16 mouse cellular contexts compared by ENCODE assay signal in the genomic region with DNA sequence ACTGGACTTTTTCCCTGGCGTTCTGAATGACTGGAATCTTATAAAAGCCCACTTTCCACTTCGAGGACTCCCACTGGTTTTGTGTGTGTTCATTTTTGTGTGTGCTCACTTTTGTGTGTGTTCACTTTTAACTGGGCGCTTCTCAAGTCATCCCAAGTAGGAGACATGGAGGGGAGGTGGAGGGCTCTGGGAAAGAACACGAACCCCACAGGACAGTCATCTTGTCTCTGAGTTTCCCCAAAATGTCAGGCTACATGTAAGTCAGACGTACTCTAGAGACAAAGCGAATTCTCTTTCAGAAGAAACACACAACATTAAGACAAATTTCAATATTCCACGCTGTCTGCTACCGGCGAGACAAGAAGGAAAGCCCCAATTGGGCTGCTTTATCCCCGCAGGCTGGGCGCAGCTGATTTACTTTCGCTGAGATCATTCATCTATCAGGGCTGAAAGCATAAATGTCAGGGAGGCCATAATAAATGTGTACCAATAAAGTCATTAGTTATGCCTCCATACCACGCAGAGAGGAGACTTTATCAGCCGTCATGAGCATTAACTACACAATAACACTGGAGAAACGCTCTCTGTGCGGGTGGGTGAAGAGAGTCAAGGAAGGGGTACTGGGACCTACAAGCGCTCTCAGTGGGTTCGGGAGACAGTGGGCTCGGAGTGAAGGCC.
DNase-seq lines count a peak whose midpoint lies in the region; ATAC-seq and TF ChIP-seq lines count a peak whose summit lies in the region.
"Had no signal": no experiment of that assay in that cellular context is flagged by ENCODE, and none has a peak within 500 bp of the region (broad histone marks: within the 10 kb centered on the region; RNA-seq: fewer than 3 reads in every experiment).

No protein-coding gene starts in this region.

- H3K36me3 ChIP-seq in intestine, embryonic 14.5 days (ENCODE audit: control insufficient read depth, insufficient read depth, low read length), result no peaks in the 10 kb centered on the region
- no peaks in the 10 kb centered on the region for H3K36me3 ChIP-seq in intestine, postnatal 0 days (ENCODE audit: control insufficient read depth, insufficient read depth)
- no peaks in the 10 kb centered on the region for H3K36me3 ChIP-seq in forebrain, embryonic 15.5 days
- no peaks in the 10 kb centered on the region for H3K36me3 ChIP-seq in intestine, embryonic 15.5 days
- H3K36me3 ChIP-seq in midbrain, postnatal 0 days (ENCODE audit: insufficient read depth, low read length), result no peaks in the 10 kb centered on the region
- H3K36me3 ChIP-seq: liver, embryonic 13.5 days had no signal

- ATAC-seq in intestine, embryonic 14.5 days (replicated peaks; ENCODE audit: low FRiP score, low TSS enrichment, low read depth), result no peak
- ATAC-seq in intestine, postnatal 0 days, result no peak
- no peak for ATAC-seq in forebrain, embryonic 15.5 days (replicated peaks)
- 0 out of 2 replicates have a peak, but pooled peaks have one; percentile 39 for ATAC-seq in intestine, embryonic 15.5 days
- no peak for ATAC-seq in midbrain, postnatal 0 days (ENCODE audit: low FRiP score)
- ATAC-seq: lung, postnatal 0 days had no signal

- WGBS in intestine, embryonic 14.5 days, result 57% methylated on average over 19 of the region's 19 CpGs
- 44% methylated on average over 19 of the region's 19 CpGs for WGBS in intestine, postnatal 0 days
- 68% methylated on average over 19 of the region's 19 CpGs for WGBS in forebrain, embryonic 15.5 days
- 52% methylated on average over 19 of the region's 19 CpGs for WGBS in intestine, embryonic 15.5 days
- WGBS in midbrain, postnatal 0 days, result 45% methylated on average over 19 of the region's 19 CpGs

- no peak overlapping the region for H3K4me3 ChIP-seq in intestine, embryonic 14.5 days (ENCODE audit: low read depth, low read length)
- H3K4me3 ChIP-seq in intestine, postnatal 0 days (ENCODE audit: low read depth, low read length), result no peak overlapping the region
- no peak overlapping the region for H3K4me3 ChIP-seq in forebrain, embryonic 15.5 days
- no peak overlapping the region for H3K4me3 ChIP-seq in intestine, embryonic 15.5 days (replicated peaks)
- H3K4me3 ChIP-seq in midbrain, postnatal 0 days (ENCODE audit: low read depth, low read length), result no peak overlapping the region
- H3K4me3 ChIP-seq: liver, embryonic 13.5 days had no signal

- no peaks in the 10 kb centered on the region; the same call in 1 of the 2 replicates for H3K4me1 ChIP-seq in intestine, embryonic 14.5 days (replicated peaks; ENCODE audit: control insufficient read depth, insufficient read depth, low read length)
- H3K4me1 ChIP-seq in intestine, postnatal 0 days (replicated peaks; ENCODE audit: control insufficient read depth, insufficient read depth, low read length), result no peaks in the 10 kb centered on the region
- peaks cover 9% of the 10 kb centered on the region; the same call in 1 of the 2 replicates for H3K4me1 ChIP-seq in forebrain, embryonic 15.5 days
- H3K4me1 ChIP-seq in intestine, embryonic 15.5 days (replicated peaks), result no peaks in the 10 kb centered on the region
- H3K4me1 ChIP-seq in midbrain, postnatal 0 days (ENCODE audit: insufficient read depth, low read length), result no peaks in the 10 kb centered on the region
- H3K4me1 ChIP-seq: liver, embryonic 13.5 days had no signal

- intact Hi-C loops in gastrocnemius, postnatal 36 days (cut with DNase I), result no loop called here

- no peak overlapping the region for H3K9ac ChIP-seq in intestine, embryonic 14.5 days (ENCODE audit: low read length)
- no peak overlapping the region for H3K9ac ChIP-seq in intestine, postnatal 0 days (ENCODE audit: low read depth, low read length)
- no peak overlapping the region for H3K9ac ChIP-seq in forebrain, embryonic 15.5 days (replicated peaks)
- H3K9ac ChIP-seq in intestine, embryonic 15.5 days, result no peak overlapping the region
- no peak overlapping the region for H3K9ac ChIP-seq in midbrain, postnatal 0 days (replicated peaks; ENCODE audit: low read length, poor library complexity, severe bottlenecking)
- H3K9ac ChIP-seq: liver, embryonic 13.5 days had no signal

- H3K9me3 ChIP-seq in intestine, embryonic 14.5 days (ENCODE audit: control insufficient read depth, low read length), result no peaks in the 10 kb centered on the region
- H3K9me3 ChIP-seq in intestine, postnatal 0 days (ENCODE audit: control insufficient read depth), result no peaks in the 10 kb centered on the region
- H3K9me3 ChIP-seq in forebrain, embryonic 15.5 days, result no peaks in the 10 kb centered on the region
- no peaks in the 10 kb centered on the region for H3K9me3 ChIP-seq in intestine, embryonic 15.5 days
- no peaks in the 10 kb centered on the region for H3K9me3 ChIP-seq in midbrain, postnatal 0 days (ENCODE audit: low read length)
- H3K9me3 ChIP-seq: liver, embryonic 13.5 days had no signal

- peak; percentile 55 for DNase-seq in intestine, embryonic 14.5 days (ENCODE audit: low spot score)
- DNase-seq in midbrain, postnatal 0 days (ENCODE audit: low spot score), result peak; percentile 41
- DNase-seq in cerebellum, postnatal 10 days, result no peak
- DNase-seq in gastrocnemius, postnatal 36 days, result no peak
- no peak for DNase-seq in adrenal gland, adult 2 months
- DNase-seq: adrenal gland, adult 8-10 months; heart, postnatal 36 days; kidney, postnatal 10 days; left cerebral cortex, postnatal 4 days; liver, embryonic 13.5 days; right cerebral cortex, postnatal 14 days had no signal

- TF ChIP-seq CTCF in intestine, postnatal 0 days (IDR thresholded peaks at IDR 0.05; ENCODE audit: low read depth), result no peak
- no peak for TF ChIP-seq CTCF in midbrain, postnatal 0 days (IDR thresholded peaks at IDR 0.05)

- 0 out of 2 replicates have a peak overlapping the region, but pooled peaks have one; percentile 7 for H3K4me2 ChIP-seq in intestine, embryonic 14.5 days (ENCODE audit: low read length)
- no peak overlapping the region; the same call in 1 of the 2 replicates for H3K4me2 ChIP-seq in intestine, postnatal 0 days (replicated peaks; ENCODE audit: low read depth)
- no peak overlapping the region for H3K4me2 ChIP-seq in forebrain, embryonic 15.5 days (replicated peaks)
- H3K4me2 ChIP-seq in intestine, embryonic 15.5 days (replicated peaks), result peak overlapping the region; percentile 28
- 0 out of 2 replicates have a peak overlapping the region, but pooled peaks have one; percentile 15 for H3K4me2 ChIP-seq in midbrain, postnatal 0 days (ENCODE audit: low read depth, low read length, poor library complexity, severe bottlenecking)
- H3K4me2 ChIP-seq: heart, embryonic 11.5 days; liver, embryonic 13.5 days had no signal

- no peak overlapping the region for H3K27ac ChIP-seq in intestine, embryonic 14.5 days (ENCODE audit: low read depth)
- no peak overlapping the region for H3K27ac ChIP-seq in intestine, postnatal 0 days (ENCODE audit: low read depth, low read length)
- 0 out of 2 replicates have a peak overlapping the region, but pooled peaks have one; percentile 23 for H3K27ac ChIP-seq in forebrain, embryonic 15.5 days (replicated peaks)
- no peak overlapping the region for H3K27ac ChIP-seq in intestine, embryonic 15.5 days
- no peak overlapping the region for H3K27ac ChIP-seq in midbrain, postnatal 0 days (ENCODE audit: low read depth, low read length)
- H3K27ac ChIP-seq: liver, embryonic 13.5 days had no signal

- H3K27me3 ChIP-seq in intestine, embryonic 14.5 days (replicated peaks; ENCODE audit: control insufficient read depth, insufficient read depth, low read length), result no peaks in the 10 kb centered on the region
- no peaks in the 10 kb centered on the region for H3K27me3 ChIP-seq in intestine, postnatal 0 days (replicated peaks; ENCODE audit: control insufficient read depth, insufficient read depth, low read length)
- H3K27me3 ChIP-seq in forebrain, embryonic 15.5 days, result no peaks in the 10 kb centered on the region
- H3K27me3 ChIP-seq in intestine, embryonic 15.5 days (replicated peaks), result no peaks in the 10 kb centered on the region
- no peaks in the 10 kb centered on the region for H3K27me3 ChIP-seq in midbrain, postnatal 0 days (ENCODE audit: insufficient read depth, low read length)
- H3K27me3 ChIP-seq: liver, embryonic 13.5 days had no signal

Comparison
In these comparisons a context has a peak if more than half of its experiments do, and no peak if none do; other contexts are left out.
1. H3K4me2 ChIP-seq: peak in intestine, embryonic 14.5 days (single experiment), intestine, embryonic 15.5 days (single experiment) and midbrain, postnatal 0 days (single experiment); none in intestine, postnatal 0 days (single experiment) and forebrain, embryonic 15.5 days (single experiment).
2. DNase-seq: peak in intestine, embryonic 14.5 days (single experiment) and midbrain, postnatal 0 days (single experiment); none in cerebellum, postnatal 10 days (0 of 2), gastrocnemius, postnatal 36 days (0 of 2) and adrenal gland, adult 2 months (single experiment).